Mouse (Mus musculus) limb, embryonic 12.5 days (tissue): Measurements from ENCODE around the gene Tln1. TPM values are rescaled to one million over a fixed set of nuclear protein-coding genes. Genes with fewer than 3 reads are reported as not detected.

ENCODE experiments used
- ATAC-seq: fragments of 200-750 bp; cut with Nextera tagmentation; 2 replicates; pipeline ENCODE4 v1.8.0; 2017; ENCODE audit warnings: low read depth, moderate TSS enrichment; ENCODE audit not compliant: insufficient number of reproducible peaks, insufficient read depth, low FRiP score, low TSS enrichment
- H3K27ac ChIP-seq: fragments of 300-500 bp; sonication (generic); 2 replicates; pipeline ENCODE4 v1.5.1; 2016; ENCODE audit warnings: mild to moderate bottlenecking, moderate library complexity
- H3K27me3 ChIP-seq: fragments of 300-500 bp; sonication (generic); 2 replicates; pipeline ENCODE4 v1.6.1; 2016; ENCODE audit warnings: mild to moderate bottlenecking, moderate library complexity
- H3K36me3 ChIP-seq: fragments of 300-500 bp; sonication (generic); 2 replicates; pipeline ENCODE4 v1.6.1; 2016; ENCODE audit warnings: mild to moderate bottlenecking, moderate library complexity
- H3K4me1 ChIP-seq: fragments of 300-500 bp; sonication (generic); replicated peaks from 2 replicates; pipeline ENCODE4 v1.6.1; 2016
- H3K4me2 ChIP-seq: fragments of 300-500 bp; sonication (generic); 2 replicates; pipeline ENCODE4 v1.6.1; 2016; ENCODE audit warnings: mild to moderate bottlenecking, moderate library complexity
- H3K4me3 ChIP-seq: fragments of 300-500 bp; sonication (generic); replicated peaks from 2 replicates; pipeline ENCODE4 v1.5.1; 2016; ENCODE audit warnings: mild to moderate bottlenecking
- H3K9ac ChIP-seq: fragments of 300-500 bp; sonication (generic); replicated peaks from 2 replicates; pipeline ENCODE4 v1.6.1; 2016; ENCODE audit warnings: mild to moderate bottlenecking, moderate library complexity
- H3K9me3 ChIP-seq: fragments of 300-500 bp; sonication (generic); 2 replicates; pipeline ENCODE4 v1.6.1; 2016; ENCODE audit warnings: mild to moderate bottlenecking, moderate library complexity
- WGBS: fragments of 180-500 bp; shearing (Covaris S2); methylation state at CpG from one replicate; pipeline ENCODE4 v1.1.7; 2016; 5-methylcytosine and 5-hydroxymethylcytosine counted together
- polyA plus RNA-seq: library from polyadenylated mRNA; unstranded; fragments of >200 nt; fragmentation: Nextera tagmentation; extraction: Ambion mirVana; gene quantifications from 2 replicates; pipeline ENCODE4 v1.2.1, GENCODE M21; 2016

Tln1 gene
- polyA plus RNA-seq, 1 experiment from 2014 or later: 62.2 TPM

- H3K4me2 ChIP-seq: no peak overlapping the region
- no peaks in the 10 kb centered on the region for H3K4me1 ChIP-seq
- no peaks in the 10 kb centered on the region for H3K9me3 ChIP-seq
- no peak for ATAC-seq
- no peak overlapping the region for H3K27ac ChIP-seq
- no peaks in the 10 kb centered on the region for H3K27me3 ChIP-seq
- H3K9ac ChIP-seq: no peak overlapping the region
- 90% methylated on average over 9 of the region's 9 CpGs for WGBS
- H3K4me3 ChIP-seq: no peak overlapping the region
- peaks cover 98% of the 10 kb centered on the region for H3K36me3 ChIP-seq
These were observed 26.5 kb downstream of the Tln1 start for GRCm38 (mm10) chr4:43536031-43536430.

- Histone ChIP-seq H3K9ac (no peak overlapping the region), H3K4me1 (no peaks in the 10 kb centered on the region), H3K36me3 (peaks cover 98% of the 10 kb centered on the region), H3K27ac (no peak overlapping the region), H3K4me2 (no peak overlapping the region), H3K27me3 (no peaks in the 10 kb centered on the region), H3K4me3 (no peak overlapping the region), H3K9me3 (no peaks in the 10 kb centered on the region)
- 92% methylated on average over 8 of the region's 8 CpGs for WGBS
- ATAC-seq: no peak
These were observed 26.9 kb downstream of the Tln1 start for GRCm38 (mm10) chr4:43535628-43536027.

- WGBS: 89% methylated on average over 9 of the region's 9 CpGs
- Histone ChIP-seq H3K9ac (no peak overlapping the region), H3K9me3 (no peaks in the 10 kb centered on the region), H3K4me2 (no peak overlapping the region), H3K4me1 (no peaks in the 10 kb centered on the region), H3K27me3 (no peaks in the 10 kb centered on the region), H3K4me3 (no peak overlapping the region), H3K27ac (no peak overlapping the region), H3K36me3 (peaks cover 74% of the 10 kb centered on the region)
- ATAC-seq: no peak
These were observed 29.2 kb downstream of the Tln1 start for GRCm38 (mm10) chr4:43533270-43533669.

- Histone ChIP-seq H3K9ac (no peak overlapping the region), H3K36me3 (peaks cover 48% of the 10 kb centered on the region), H3K27me3 (peaks cover 5% of the 10 kb centered on the region; the same call in 1 of the 2 replicates), H3K4me1 (no peaks in the 10 kb centered on the region), H3K4me3 (no peak overlapping the region), H3K4me2 (no peak overlapping the region), H3K9me3 (no peaks in the 10 kb centered on the region), H3K27ac (no peak overlapping the region)
- ATAC-seq: no peak
- 25% methylated on average over 7 of the region's 7 CpGs for WGBS
These were observed 31.9 kb downstream of the Tln1 start for GRCm38 (mm10) chr4:43530581-43530980.

GRCm38 (mm10) chr4:43530081-43530501, 32.4 kb downstream of the Tln1 start:
- Histone ChIP-seq H3K4me2 (no peak overlapping the region), H3K27me3 (peaks cover 9% of the 10 kb centered on the region), H3K9ac (no peak overlapping the region), H3K4me1 (no peaks in the 10 kb centered on the region), H3K4me3 (no peak overlapping the region), H3K9me3 (no peaks in the 10 kb centered on the region), H3K36me3 (peaks cover 43% of the 10 kb centered on the region), H3K27ac (no peak overlapping the region)
- WGBS: 73% methylated on average over 8 of the region's 8 CpGs
- ATAC-seq: no peak

- Histone ChIP-seq H3K4me1 (peaks cover 11% of the 10 kb centered on the region), H3K27me3 (peaks cover 26% of the 10 kb centered on the region), H3K9me3 (no peaks in the 10 kb centered on the region), H3K9ac (no peak overlapping the region), H3K36me3 (peaks cover 27% of the 10 kb centered on the region), H3K4me2 (no peak overlapping the region), H3K27ac (no peak overlapping the region), H3K4me3 (no peak overlapping the region)
- 76% methylated on average over 9 of the region's 9 CpGs for WGBS
- no peak for ATAC-seq
These were observed 34.0 kb downstream of the Tln1 start for GRCm38 (mm10) chr4:43528487-43528886.

GRCm38 (mm10) chr4:43527880-43528279, 34.6 kb downstream of the Tln1 start:
- Histone ChIP-seq H3K27ac (no peak overlapping the region), H3K9ac (no peak overlapping the region), H3K4me1 (peaks cover 17% of the 10 kb centered on the region), H3K4me3 (no peak overlapping the region), H3K9me3 (no peaks in the 10 kb centered on the region), H3K4me2 (no peak overlapping the region), H3K27me3 (peaks cover 32% of the 10 kb centered on the region), H3K36me3 (peaks cover 21% of the 10 kb centered on the region)
- WGBS: 64% methylated on average over 5 of the region's 5 CpGs
- no peak for ATAC-seq

GRCm38 (mm10) chr4:43519956-43520355, 42.5 kb downstream of the Tln1 start:
- H3K36me3 ChIP-seq: peaks cover 18% of the 10 kb centered on the region; the same call in 1 of the 2 replicates
- no peaks in the 10 kb centered on the region for H3K9me3 ChIP-seq
- peaks cover 56% of the 10 kb centered on the region for H3K4me1 ChIP-seq
- peaks cover 60% of the 10 kb centered on the region for H3K27me3 ChIP-seq
- H3K27ac ChIP-seq: no peak overlapping the region
- WGBS: 15% methylated on average over 6 of the region's 6 CpGs
- 0 out of 2 replicates have a peak overlapping the region, but pooled peaks have one; percentile 12 for H3K9ac ChIP-seq
- peak overlapping the region; percentile 23 for H3K4me3 ChIP-seq
- peak overlapping the region; percentile 80 for H3K4me2 ChIP-seq
- ATAC-seq: no peak

- Histone ChIP-seq H3K4me3 (peak overlapping the region; percentile 23), H3K27me3 (peaks cover 56% of the 10 kb centered on the region), H3K9me3 (no peaks in the 10 kb centered on the region), H3K36me3 (peaks cover 18% of the 10 kb centered on the region; the same call in 1 of the 2 replicates), H3K4me2 (peak overlapping the region; percentile 80), H3K9ac (0 out of 2 replicates have a peak overlapping the region, but pooled peaks have one; percentile 12), H3K4me1 (peaks cover 56% of the 10 kb centered on the region), H3K27ac (no peak overlapping the region)
- 27% methylated on average over 10 of the region's 10 CpGs for WGBS
- ATAC-seq: no peak
These were observed 42.9 kb downstream of the Tln1 start for GRCm38 (mm10) chr4:43519551-43519950.

- peaks cover 24% of the 10 kb centered on the region for H3K27me3 ChIP-seq
- peaks cover 22% of the 10 kb centered on the region for H3K4me1 ChIP-seq
- ATAC-seq: no peak
- no peak overlapping the region for H3K4me3 ChIP-seq
- peaks cover 18% of the 10 kb centered on the region; the same call in 1 of the 2 replicates for H3K36me3 ChIP-seq
- 73% methylated on average over 11 of the region's 11 CpGs for WGBS
- H3K9ac ChIP-seq: no peak overlapping the region
- H3K9me3 ChIP-seq: no peaks in the 10 kb centered on the region
- no peak overlapping the region for H3K27ac ChIP-seq
- no peak overlapping the region for H3K4me2 ChIP-seq
These were observed 46.5 kb downstream of the Tln1 start for GRCm38 (mm10) chr4:43515764-43516708.

- H3K9me3 ChIP-seq: no peaks in the 10 kb centered on the region
- peaks cover 15% of the 10 kb centered on the region; the same call in 1 of the 2 replicates for H3K36me3 ChIP-seq
- H3K4me1 ChIP-seq: peaks cover 9% of the 10 kb centered on the region
- peaks cover 10% of the 10 kb centered on the region for H3K27me3 ChIP-seq
- no peak overlapping the region for H3K4me3 ChIP-seq
- H3K9ac ChIP-seq: no peak overlapping the region
- no peak overlapping the region for H3K4me2 ChIP-seq
- H3K27ac ChIP-seq: no peak overlapping the region
- 65% methylated on average over 4 of the region's 4 CpGs for WGBS
- ATAC-seq: no peak
These were observed 48.7 kb downstream of the Tln1 start for GRCm38 (mm10) chr4:43513791-43514190.
